Mouse (Mus musculus) induced T-regulatory cell, adult 2 months (primary cell): Measurements from ENCODE around the gene Opcml.

ENCODE experiments used
- DNase-seq: peaks from one replicate; pipeline ENCODE4 v3.0.0-alpha.2; 2012; ENCODE audit warnings: low read depth

Opcml gene

GRCm38 (mm10) chr9:28255128-28255904 lies 464.7 kb downstream of the Opcml start:
- no peak for DNase-seq

GRCm38 (mm10) chr9:28255905-28256268 lies 465.3 kb downstream of the Opcml start:
- no peak for DNase-seq

GRCm38 (mm10) chr9:28261078-28261753 lies 470.6 kb downstream of the Opcml start:
- DNase-seq = peak; percentile 61

GRCm38 (mm10) chr9:28262021-28262420 lies 471.4 kb downstream of the Opcml start:
- DNase-seq = no peak

- DNase-seq = no peak
Measured at GRCm38 (mm10) chr9:28262896-28263295, 472.3 kb downstream of the Opcml start.

- DNase-seq = no peak
Measured at GRCm38 (mm10) chr9:28264761-28265160, 474.2 kb downstream of the Opcml start.

- DNase-seq = no peak
Measured at GRCm38 (mm10) chr9:28273816-28274215, 483.2 kb downstream of the Opcml start.

- no peak for DNase-seq
Measured at GRCm38 (mm10) chr9:28278555-28278954, 488.0 kb downstream of the Opcml start.

- DNase-seq = no peak
Measured at GRCm38 (mm10) chr9:28281025-28281424, 490.4 kb downstream of the Opcml start.

GRCm38 (mm10) chr9:28281571-28281970 lies 491.0 kb downstream of the Opcml start:
- no peak for DNase-seq

- DNase-seq = no peak
Measured at GRCm38 (mm10) chr9:28285016-28285415, 494.4 kb downstream of the Opcml start.

GRCm38 (mm10) chr9:28286384-28286783 lies 495.8 kb downstream of the Opcml start:
- no peak for DNase-seq

GRCm38 (mm10) chr9:28287485-28287884 lies 496.9 kb downstream of the Opcml start:
- no peak for DNase-seq

- DNase-seq = no peak
Measured at GRCm38 (mm10) chr9:28289696-28290330, 499.2 kb downstream of the Opcml start.

- no peak for DNase-seq
Measured at GRCm38 (mm10) chr9:28303659-28304058, 513.1 kb downstream of the Opcml start.

- no peak for DNase-seq
Measured at GRCm38 (mm10) chr9:28306364-28307121, 516.0 kb downstream of the Opcml start.

GRCm38 (mm10) chr9:28307122-28307430 lies 516.5 kb downstream of the Opcml start:
- DNase-seq = no peak

- no peak for DNase-seq
Measured at GRCm38 (mm10) chr9:28307481-28308050, 517.0 kb downstream of the Opcml start.

- DNase-seq = no peak
Measured at GRCm38 (mm10) chr9:28317881-28318280, 527.3 kb downstream of the Opcml start.

GRCm38 (mm10) chr9:28319021-28319755 lies 528.6 kb downstream of the Opcml start:
- no peak for DNase-seq

- DNase-seq = no peak
Measured at GRCm38 (mm10) chr9:28319802-28320201, 529.2 kb downstream of the Opcml start.
